ENCODE assay signal across 18 mouse cellular contexts in the genomic region with DNA sequence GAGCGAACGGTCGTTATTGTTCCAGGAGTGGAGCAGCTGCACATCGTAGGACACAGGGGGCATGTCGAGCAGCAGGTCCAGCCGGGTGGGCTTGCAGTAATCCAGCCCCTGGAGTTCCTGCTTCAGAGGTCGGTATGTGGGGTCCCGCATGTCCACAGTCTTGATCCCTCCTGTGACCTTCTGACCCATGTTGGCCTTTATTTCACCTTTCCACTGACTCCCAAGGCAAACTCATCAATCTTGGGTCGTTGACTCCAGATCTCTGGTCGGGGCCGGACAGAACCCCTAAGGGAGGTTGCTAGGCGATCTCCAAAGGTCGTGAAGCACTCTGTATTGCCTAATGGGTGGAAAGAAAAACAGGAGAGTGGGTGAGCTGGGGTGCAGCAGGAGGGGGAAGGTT.
"Had no signal": no experiment of that assay in that cellular context is flagged by ENCODE, and none has a peak within 500 bp of the region (broad histone marks: within the 10 kb centered on the region; RNA-seq: fewer than 3 reads in every experiment).

No protein-coding gene starts in this region.

- H3K27me3 ChIP-seq: kidney, embryonic 15.5 days; liver, embryonic 15.5 days; neural tube, embryonic 13.5 days had no signal

- ATAC-seq: lung, postnatal 0 days had no signal

- H3K4me3 ChIP-seq: kidney, embryonic 15.5 days; liver, embryonic 15.5 days; midbrain, embryonic 10.5 days; myocyte; neural tube, embryonic 13.5 days had no signal

- H3K4me2 ChIP-seq: kidney, embryonic 15.5 days; liver, embryonic 11.5 days; liver, embryonic 15.5 days; neural tube, embryonic 13.5 days had no signal

- H3K4me1 ChIP-seq: liver, embryonic 15.5 days had no signal

- H3K9me3 ChIP-seq: kidney, embryonic 15.5 days; liver, embryonic 15.5 days; midbrain, embryonic 10.5 days; neural tube, embryonic 13.5 days had no signal

- H3K36me3 ChIP-seq: liver, embryonic 15.5 days had no signal

- H3K9ac ChIP-seq: kidney, embryonic 15.5 days; liver, embryonic 15.5 days; neural tube, embryonic 13.5 days had no signal

- DNase-seq: kidney, adult 2 months; kidney, postnatal 14 days; left cerebral cortex, postnatal 4 days; lung, adult 2 months; lung, postnatal 36 days; midbrain, embryonic 14.5 days; right cerebral cortex, adult 18-20 months; right cerebral cortex, postnatal 25 days; thymus, adult 2 months; thymus, postnatal 25 days had no signal

- H3K27ac ChIP-seq: kidney, embryonic 15.5 days; liver, embryonic 15.5 days; midbrain, embryonic 10.5 days; neural tube, embryonic 13.5 days; stomach, postnatal 0 days had no signal
